Mouse (Mus musculus) cortical plate, adult 2 months (tissue): Measurements from ENCODE around the gene Tsfm.

Experiments used
- CTCF ChIP-seq: fragments of 200-500 bp; IDR thresholded peaks from 2 replicates; pipeline ENCODE4 v1.5.1; 2011; ENCODE audit warnings: mild to moderate bottlenecking, control low read depth, low read length; ENCODE audit not compliant: insufficient read depth; ENCODE audit errors: extremely low read depth
- POLR2A ChIP-seq: fragments of 200-500 bp; IDR thresholded peaks from 2 replicates; pipeline ENCODE4 v1.6.1; 2011; ENCODE audit warnings: mild to moderate bottlenecking, low read length, control low read depth; ENCODE audit not compliant: insufficient read depth; ENCODE audit errors: extremely low read depth

- TF ChIP-seq CTCF (no peak), POLR2A (no peak)
Measured at GRCm38 (mm10) chr10:126972988-126973387, 57.7 kb downstream of the Tsfm start.
